Mouse (Mus musculus): ENCODE data around the gene Filip1.
"Not testable (repeated sequence)": the region's sequence is repeated elsewhere in the genome, so short reads cannot be mapped to it uniquely, and the experiment has no call there.

Filip1 gene

DNA sequence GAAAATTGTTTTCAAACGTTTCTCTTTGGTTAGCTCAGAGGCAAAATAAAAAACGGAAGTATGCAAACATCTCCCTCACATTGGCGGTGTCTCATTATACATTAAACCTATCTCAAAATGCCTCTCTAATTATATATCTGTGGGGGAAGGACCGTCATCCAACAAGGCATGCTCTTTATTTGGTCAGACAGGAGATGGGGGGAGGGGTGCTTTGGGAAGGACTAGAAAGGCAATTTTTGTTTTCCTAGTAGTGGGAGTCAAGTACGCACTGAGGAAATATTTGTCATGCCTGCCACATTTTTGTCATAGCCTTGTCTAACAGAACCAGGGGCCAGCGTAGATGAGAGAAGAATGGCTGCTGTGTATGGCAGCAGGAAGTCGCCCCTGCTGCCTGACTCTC, at the start of gene Filip1:
Filip1 (minus strand) TSS at position 101 of the 400 bp plus-strand sequence.
- no peak for DNase-seq (ENCODE audit: low read depth, low spot score)

DNA sequence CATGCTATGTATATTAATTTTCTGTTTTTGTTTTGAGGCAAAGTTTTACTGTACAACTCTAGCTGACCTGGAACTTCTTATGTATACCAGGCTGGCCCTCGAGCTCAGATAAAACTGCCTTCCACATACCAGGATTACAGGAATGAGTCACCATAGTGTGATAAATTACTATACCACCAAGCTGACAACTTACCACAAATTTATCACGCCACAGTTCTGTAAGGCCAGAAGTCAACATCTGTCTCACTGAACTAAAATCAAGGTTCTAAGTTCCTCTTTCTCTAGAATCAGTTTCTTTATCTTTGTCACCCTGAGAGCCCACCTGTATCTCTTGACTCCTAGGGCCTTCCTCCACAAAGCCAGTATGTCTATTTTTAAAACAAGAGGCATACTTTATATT, 45.0 kb upstream of the Filip1 start:
- no peak for DNase-seq (ENCODE audit: low read depth, low spot score)

DNA sequence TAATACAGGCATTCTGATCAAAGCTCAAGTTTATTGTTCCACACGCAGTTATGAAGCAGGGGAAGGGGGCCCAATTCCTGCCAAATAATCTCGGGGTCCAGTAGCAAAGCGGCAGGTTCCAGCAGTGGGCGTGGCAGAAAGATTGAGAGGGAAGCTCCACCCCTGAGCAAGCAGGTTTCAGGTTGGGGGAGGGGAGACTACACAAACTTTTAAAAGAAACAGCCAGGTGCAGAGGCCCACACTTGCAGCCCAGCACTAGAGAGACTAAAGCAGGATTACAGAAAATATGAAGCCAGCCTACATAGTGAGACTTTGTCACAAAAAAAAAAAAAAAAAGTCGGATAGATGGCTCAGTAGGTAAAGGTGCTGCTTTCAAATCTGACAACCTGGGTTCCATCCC, 40.3 kb upstream of the Filip1 start:
- DNase-seq (ENCODE audit: low read depth, low spot score): no peak

DNA sequence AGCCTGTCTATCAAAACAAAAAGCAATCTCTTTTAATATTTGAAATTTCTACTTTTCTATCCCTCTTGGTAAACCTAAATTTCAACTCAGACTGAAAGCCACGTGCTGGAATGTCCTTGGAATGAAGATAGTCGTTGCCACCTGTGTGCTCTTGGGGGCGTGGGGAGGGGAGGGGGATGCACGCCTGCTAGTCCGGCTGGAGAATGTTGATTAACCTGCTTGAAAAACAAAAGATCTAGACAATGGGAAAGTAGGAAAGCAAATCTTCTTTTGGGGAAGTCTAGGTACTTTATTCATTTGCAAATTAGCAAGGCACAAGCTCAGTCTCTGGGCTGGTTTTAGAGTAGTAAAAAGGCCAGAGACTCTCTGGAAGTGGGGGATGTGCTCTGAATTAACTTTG, 36.6 kb upstream of the Filip1 start:
- peak; percentile 77 for DNase-seq (ENCODE audit: low read depth, low spot score)

DNA sequence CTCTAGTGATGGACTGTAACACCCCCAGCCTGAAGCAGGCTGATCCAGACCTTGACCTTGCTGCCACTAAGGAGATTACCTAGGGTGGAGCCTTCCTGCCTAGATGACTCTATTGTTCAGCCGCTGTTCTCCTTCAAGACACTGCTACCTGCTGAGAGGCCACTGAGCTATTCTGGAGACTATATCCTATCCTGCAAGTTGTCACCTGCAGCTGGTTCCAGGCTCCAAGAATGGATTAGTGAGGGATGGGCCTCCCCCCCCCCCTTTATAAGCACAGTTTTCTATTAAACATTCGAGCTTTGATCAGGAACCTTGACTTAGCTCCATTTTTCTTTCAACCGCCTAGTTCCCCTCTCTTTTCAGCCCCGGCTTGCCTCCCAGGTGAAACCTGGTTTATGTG, 31.6 kb upstream of the Filip1 start:
- DNase-seq (ENCODE audit: low read depth, low spot score): peak; percentile 55

DNA sequence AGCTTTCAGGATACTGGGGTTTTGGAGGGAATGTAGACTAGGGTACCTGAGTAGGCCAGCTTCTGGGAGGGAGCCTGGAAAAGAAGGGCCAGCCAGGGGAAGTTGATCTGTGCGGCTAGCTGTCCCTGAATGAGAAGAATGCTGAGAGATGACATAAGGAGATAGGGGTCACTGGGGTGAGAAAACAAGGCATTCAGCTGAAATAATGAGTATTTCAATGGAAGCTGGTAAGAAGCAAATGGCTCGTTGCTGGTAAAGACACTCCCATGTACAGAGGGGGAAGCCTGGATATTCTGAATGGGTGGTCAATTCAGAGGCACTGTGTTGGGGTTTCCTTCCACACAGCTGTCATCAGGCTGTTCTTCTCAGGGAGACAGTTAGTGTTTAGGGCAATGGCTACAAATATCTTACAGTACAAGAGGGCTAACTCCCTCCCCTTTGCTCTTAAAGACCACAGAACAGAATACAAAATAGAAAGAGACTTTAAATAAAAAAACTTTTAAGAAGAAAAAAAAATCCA, 26.7 kb upstream of the Filip1 start:
- no peak for DNase-seq (ENCODE audit: low read depth, low spot score)

DNA sequence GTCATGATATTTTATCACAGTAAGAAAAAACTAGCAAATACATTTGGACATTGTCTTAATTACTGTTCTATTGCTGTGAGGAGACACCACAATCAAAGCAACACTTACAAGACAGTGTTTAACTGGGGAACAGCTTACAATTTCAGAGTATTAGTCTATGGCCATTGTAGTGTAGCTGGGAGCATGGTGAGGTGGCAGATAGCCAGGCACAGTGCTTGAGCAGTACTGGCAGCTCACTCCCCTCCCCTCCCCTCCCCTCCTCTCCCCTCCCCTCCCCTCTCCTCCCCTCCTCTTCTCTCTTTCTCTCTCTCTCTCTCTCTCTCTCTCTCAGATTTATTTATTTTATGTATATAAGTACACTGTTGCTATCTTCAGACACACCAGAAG, 25.3 kb upstream of the Filip1 start:
- DNase-seq (ENCODE audit: low read depth, low spot score): no peak

DNA sequence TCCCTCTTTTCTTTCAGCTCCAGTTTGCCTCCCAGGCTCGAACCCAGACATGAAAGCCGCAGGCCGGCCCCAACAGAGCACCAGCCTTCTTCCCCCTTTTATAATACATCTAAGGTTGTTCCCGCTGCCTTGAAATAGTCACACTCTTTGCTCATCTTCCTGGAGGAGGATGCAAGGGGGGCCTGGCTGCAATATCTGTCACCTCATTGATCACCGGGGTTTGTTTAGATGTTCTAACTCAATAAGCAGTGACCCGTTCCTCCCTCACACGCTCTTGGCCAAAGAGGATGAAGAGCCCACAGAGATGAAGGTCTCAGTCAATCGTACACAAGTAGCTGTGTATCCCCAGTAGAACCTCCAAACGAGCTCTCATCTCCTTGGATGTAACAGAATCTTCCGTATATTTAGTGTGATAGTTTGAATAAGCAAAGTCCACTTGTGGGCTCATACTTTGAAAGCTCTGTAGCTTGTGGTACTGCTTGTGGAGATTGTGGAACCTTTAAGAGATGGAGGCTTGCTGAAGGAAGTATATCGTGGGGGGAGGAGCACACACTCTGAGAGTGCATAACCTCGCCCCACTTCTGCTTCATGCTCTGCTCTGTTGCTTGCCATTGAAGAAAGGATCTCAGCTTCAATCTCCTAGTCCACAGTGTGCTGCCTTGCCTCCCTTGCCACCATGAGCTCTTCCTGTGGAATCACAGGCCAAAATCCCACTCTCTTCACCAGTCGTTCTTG, 24.8 kb upstream of the Filip1 start:
- DNase-seq (ENCODE audit: low read depth, low spot score): no peak

DNA sequence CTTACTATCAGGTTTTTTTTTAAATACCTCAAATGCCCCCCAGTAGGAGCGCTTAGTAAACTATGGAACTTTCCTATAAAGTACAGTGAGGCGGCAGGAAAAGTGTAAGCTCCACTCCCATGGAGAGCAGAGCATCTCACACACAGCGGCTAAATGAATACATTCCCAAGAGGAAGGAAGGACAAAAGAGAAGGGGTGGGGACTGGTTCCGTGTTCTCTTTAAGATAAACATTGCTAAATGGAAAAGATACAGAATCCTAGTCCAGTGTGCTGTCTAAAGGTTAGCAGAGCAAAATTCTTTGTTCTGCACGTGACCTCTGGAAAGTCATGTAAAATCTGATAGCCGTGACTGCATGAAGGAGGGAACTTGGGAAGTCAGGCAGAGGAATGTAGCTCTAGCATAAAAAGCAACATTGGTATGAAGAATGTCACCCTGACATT, 13.9 kb upstream of the Filip1 start:
- DNase-seq (ENCODE audit: low read depth, low spot score): no peak

DNA sequence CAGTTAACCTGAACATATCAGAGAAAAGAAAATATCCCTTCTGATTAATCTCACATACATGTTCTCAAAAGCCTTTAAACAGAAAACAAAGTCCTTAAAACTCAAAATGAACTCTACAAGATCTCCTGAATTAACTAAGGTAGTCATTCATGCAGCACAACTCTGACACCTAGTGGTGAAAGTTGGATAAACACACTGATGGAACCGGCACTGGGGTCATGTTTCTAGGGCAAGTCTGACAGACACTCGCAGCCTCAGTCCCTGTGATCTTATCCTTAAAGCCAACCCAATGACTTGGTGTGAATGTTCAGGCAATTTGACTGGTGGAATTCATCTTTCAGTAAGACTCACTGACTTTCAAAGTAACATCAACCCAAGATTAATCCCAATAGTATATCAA, 13.4 kb upstream of the Filip1 start:
- peak; percentile 82 for DNase-seq (ENCODE audit: low read depth, low spot score)

DNA sequence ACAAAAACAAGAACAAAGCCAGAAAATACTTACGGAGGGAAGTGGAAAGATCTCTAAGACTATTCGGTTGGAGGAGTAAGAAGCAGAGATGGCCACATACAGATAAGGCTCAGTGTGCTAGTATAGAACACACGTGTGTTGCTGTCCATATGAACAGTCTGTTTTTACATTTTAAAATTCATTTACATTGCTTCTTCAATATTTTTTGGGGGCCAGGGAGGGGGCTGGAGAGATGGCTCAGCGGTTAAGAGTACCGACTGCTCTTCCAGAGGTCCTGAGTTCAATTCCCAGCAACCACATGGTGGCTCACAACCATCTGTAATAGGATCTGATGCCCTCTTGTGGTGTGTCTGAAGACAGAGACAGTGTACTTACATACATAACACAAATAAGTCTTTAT, 12.7 kb upstream of the Filip1 start:
- DNase-seq (ENCODE audit: low read depth, low spot score): not testable (repeated sequence)

DNA sequence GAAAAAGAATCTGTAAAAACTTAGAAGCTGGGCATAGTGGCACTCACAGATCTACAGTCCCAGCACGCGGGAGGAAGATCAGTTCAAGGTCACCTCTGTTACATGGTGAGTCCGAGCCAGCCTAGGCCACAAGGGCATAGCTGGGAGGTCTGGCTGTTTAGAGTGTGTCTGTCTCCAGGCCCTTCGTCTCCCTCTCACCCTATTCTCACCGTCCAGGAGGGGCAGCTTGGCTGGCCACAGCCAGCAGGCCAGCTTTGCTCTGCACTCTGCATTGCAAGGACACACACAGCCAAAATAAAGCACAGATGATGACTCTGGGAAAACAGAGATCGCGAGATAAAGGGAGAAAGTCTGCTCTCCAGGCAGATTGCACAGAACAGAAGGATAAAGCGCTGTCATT, 10.2 kb upstream of the Filip1 start:
- DNase-seq (ENCODE audit: low read depth, low spot score): peak; percentile 19

DNA sequence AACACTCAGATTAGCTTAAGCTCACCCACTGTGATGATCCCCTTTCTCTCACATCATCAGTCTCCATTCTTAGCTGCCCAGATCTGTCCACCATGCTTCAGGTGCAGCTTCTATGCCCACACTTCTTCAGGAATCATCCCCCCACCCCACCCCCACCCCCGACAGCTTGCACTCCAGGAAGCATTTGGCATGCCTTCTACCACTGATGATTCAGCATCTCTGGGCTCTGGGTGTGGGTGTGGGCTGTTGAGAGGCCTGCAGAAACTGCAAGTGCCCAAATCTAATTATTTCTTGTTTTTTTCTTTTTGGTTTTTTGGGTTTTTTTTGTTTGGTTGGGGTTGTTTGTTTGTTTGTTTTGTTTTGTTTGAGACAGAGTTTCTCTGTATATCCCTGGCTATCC, 9.0 kb upstream of the Filip1 start:
- no peak for DNase-seq (ENCODE audit: low read depth, low spot score)

DNA sequence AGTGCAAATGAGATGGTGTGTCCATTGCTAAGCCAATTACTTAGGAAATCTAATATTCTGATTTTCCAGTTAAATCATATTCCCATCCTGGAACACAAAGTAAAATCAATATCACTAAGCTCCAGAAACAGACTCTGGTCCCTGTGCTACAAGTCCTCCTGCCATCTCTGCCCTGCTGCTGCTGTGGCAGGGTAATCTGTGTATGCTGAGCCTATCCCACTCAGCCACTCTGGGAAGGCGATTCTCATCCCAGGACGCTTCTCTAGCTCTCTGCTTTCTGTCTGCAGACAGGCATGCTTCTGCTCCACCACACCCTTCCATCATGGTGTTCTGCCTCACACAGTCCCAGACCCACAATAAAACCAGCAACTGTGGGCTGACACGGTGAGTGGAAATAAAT, 7.8 kb upstream of the Filip1 start:
- DNase-seq (ENCODE audit: low read depth, low spot score): no peak

DNA sequence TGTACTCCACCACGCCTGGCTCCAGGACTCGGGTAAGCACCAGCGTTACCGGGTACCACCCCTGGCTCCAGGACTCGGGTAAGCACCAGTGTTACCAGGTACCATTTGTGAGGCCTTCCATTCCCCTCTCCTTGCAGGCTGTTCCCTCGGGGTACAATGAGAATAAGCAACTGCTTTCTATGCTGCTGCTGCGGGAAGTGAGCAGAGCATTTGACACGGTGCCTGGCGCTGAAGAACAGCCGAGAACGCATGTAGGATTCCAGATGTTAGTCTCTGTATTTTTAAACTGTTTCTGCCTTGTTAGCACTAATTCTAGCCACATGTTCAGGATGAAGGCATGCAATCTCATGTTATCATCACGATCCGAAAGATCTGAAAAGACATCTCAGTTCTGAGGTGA, 635 bp downstream of the Filip1 start:
- DNase-seq (ENCODE audit: low read depth, low spot score): no peak

DNA sequence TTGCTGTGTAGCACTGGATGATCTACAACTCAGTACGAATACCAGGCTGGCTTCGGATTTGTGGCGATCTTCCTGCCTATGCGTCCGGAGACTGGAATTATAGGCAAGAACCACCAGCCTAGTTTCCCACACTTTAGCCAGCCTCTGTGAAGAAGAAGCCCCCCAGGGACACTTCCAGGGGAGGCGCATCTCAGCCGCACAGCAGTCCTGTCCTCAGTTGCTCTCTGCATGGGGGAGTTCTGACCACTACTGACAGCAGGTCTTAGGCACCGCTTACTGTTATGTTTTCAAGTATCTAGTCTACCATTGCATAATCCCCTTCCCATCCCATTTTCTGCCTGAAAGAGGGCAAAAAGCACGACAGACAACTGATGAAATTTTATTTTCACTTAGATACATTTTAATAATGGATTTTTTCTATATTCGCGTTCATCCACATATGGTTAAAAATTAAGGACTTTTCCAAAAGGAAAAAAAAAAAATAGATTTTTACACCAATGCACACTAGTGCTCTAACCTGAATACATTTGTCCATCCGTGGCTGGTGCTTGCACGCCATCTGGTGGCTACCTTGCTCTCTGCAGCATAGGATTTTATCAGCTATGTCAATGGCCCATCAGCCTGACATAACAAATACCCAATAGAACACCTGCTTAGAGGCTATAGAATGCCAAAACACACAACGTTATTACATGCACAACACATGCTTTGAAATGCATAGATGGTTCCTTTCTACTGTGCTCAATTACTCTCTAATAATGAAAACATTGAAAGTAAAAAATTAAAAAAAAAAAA, 10.1 kb downstream of the Filip1 start:
- peak; percentile 64 for DNase-seq (ENCODE audit: low read depth, low spot score)

DNA sequence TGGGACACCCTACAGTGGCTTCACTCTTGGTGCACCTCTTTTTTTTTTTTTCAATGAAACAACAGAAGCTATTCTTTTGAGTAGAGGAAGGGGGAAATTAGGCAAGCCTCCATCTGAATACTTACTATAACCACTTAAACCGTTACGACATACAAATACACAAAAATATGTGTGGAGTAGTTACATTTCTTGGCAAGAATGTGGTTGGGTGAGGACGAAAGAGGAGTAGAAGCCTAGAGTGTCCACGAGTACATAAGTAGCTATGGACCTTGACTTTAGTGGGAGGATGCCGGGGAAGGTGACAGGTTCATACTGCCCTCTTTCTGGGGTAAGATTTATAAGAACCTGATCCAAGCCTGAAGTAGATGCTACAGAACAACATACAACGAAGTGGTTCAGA, 15.4 kb downstream of the Filip1 start:
- DNase-seq (ENCODE audit: low read depth, low spot score): no peak

DNA sequence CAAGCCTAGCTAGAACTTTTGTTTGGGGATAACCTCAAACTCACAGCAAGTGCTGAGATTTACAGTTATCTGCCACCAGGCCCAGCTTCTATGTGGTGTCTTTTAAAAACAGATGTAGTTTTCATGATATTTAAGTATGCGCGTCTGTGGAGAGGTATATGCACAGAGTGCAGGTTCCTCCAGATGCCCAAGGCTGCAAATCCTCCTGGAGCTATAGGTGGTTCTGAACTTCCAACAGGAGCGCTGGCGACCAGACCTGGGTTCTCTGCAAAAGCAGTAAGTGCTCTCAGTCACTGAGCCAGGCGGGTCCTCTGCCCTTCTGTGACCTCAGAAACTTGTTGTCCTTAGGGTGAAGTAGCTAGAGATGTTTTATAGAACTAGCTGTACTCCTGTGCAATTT, 18.4 kb downstream of the Filip1 start:
- no peak for DNase-seq (ENCODE audit: low read depth, low spot score)

DNA sequence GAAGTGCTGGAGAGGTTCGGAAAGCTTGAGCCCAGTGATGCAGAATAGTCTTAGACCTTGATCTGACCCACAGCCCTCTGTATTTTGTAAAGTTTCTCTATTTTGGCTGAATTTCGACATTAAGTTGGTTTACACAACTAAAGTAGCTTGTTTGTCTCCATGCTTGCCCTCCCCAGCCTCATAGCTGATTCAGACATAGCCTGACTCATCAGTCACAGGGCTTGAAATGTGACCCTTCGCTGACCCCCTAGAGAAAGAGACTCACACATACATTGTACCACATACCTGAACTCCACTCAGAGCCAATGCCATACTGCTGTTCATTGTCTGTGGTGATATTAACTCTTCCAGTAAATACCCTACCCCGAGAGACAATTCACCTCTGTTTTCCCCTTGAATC, 19.6 kb downstream of the Filip1 start:
- no peak for DNase-seq (ENCODE audit: low read depth, low spot score)

DNA sequence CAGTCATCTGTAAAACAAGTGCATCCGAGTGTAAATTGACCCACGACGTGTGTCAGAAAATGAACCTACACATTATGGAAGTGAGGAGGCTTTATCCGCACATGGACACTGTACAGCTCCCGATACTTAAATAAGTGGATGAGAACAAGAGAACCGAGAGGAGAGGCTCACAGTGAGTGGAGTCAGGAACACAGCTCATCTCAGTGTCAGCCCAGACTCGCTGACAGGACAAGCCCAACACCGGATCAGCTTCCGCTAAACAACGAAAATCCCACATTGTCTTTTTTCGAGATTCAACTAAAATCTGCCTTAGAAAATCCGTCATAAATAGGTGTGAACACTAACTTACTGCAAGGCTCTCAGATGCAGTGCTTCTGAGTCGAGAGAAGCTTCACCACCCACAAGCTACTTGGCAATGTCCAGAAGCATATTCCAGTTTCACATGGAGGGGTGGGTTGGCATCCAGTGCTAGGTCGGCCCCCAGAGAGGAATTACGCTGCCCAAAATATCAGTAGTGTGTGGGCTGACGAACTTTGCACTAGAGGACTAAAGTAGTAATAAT, 22.1 kb downstream of the Filip1 start:
- no peak for DNase-seq (ENCODE audit: low read depth, low spot score)

DNA sequence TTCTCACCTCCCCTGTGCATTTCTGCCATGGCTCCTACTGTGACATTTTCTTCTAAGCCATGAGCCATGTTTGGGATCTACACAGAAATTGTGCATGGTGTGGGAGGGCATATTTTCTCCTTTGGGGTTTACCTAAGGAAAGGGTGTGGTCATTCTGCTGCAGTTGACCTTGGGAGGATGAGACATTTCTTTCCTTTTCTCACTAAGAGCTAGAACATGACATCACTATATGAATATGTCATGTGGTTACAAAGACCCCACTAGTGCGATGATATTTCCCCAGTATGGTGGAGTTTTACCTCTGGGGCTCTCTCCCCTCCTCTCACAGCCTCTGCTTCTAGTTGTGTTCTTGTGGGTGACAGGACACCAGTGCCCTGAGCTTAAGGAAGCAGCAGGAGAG, 22.9 kb downstream of the Filip1 start:
- DNase-seq (ENCODE audit: low read depth, low spot score): no peak

DNA sequence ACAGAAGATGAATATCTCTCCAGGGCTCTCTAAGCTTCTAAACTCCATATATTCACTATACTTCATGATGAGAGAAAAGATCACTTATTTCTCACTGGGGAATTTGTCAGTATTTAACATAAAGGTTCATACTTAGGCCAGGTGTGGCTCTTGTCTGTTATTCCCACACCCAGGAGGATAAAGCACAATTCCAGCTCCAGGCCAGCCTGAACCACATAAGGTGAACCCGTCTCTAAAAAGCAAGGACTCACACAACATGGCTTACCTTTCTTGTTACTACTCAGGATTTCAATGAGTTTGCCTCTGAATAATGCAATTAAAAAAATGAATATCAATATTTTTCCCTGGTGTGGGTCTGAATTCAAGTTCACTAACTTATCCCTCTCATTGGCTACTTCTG, 23.6 kb downstream of the Filip1 start:
- no peak for DNase-seq (ENCODE audit: low read depth, low spot score)

DNA sequence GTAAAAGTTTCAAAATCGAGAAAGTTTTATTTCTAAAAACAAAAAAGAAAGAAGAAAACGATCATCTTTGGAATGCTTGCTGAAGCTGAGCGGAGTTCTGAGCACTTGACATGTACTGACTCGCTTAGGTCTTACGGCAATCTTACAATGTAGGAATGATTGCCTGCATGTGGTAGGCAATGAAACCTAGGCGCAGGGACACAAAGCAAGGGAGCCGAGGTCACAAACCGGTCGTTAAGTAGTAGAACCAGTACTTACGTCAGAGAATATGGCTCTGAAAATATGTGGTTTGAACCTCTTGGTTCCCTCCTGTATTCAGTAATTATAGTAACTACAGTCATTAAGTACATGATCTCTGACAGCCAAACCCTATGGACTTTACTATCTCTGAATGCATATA, 29.4 kb downstream of the Filip1 start:
- DNase-seq (ENCODE audit: low read depth, low spot score): no peak

All from ES-CJ7 (cell line).